Mouse (Mus musculus) spleen, adult 18-20 months (tissue): ENCODE data around the gene Acp5.
"Not testable (repeated sequence)": the region's sequence is repeated elsewhere in the genome, so short reads cannot be mapped to it uniquely, and the experiment has no call there.

Experiments used
- DNase-seq, 2 experiments: peaks; one replicate each; pipeline ENCODE4 v3.0.0; 2022; ENCODE audit warnings: mixed read lengths in 2 of 2

Acp5 gene

GRCm38 (mm10) chr9:22135644-22136390, at the start of gene Acp5:
TSS of gene Acp5 (minus strand) at chr9:22135711.
- no peak for DNase-seq

- DNase-seq: no peak
Observed at GRCm38 (mm10) chr9:22172318-22172717, 36.8 kb upstream of the Acp5 start.

- no peak for DNase-seq
Observed at GRCm38 (mm10) chr9:22169327-22169726, 33.8 kb upstream of the Acp5 start.

GRCm38 (mm10) chr9:22167751-22168150, 32.2 kb upstream of the Acp5 start:
- DNase-seq: no peak

- no peak for DNase-seq
Observed at GRCm38 (mm10) chr9:22166686-22167085, 31.2 kb upstream of the Acp5 start.

GRCm38 (mm10) chr9:22165964-22166363, 30.5 kb upstream of the Acp5 start:
- no peak for DNase-seq

- no peak for DNase-seq
Observed at GRCm38 (mm10) chr9:22164711-22165668, 29.5 kb upstream of the Acp5 start.

GRCm38 (mm10) chr9:22162912-22163311, 27.4 kb upstream of the Acp5 start:
- DNase-seq: no peak

GRCm38 (mm10) chr9:22162305-22162704, 26.8 kb upstream of the Acp5 start:
- no peak for DNase-seq

GRCm38 (mm10) chr9:22161299-22161698, 25.8 kb upstream of the Acp5 start:
- DNase-seq: no peak

- DNase-seq: no peak
Observed at GRCm38 (mm10) chr9:22157516-22158265, 22.2 kb upstream of the Acp5 start.

- peak; percentile 96 to 99 for DNase-seq
Observed at GRCm38 (mm10) chr9:22156497-22157245, 21.2 kb upstream of the Acp5 start, which contains the start of gene Pigyl. TSS of gene Pigyl (plus strand) at chr9:22156846.

- peak; percentile 45 to 72 for DNase-seq
Observed at GRCm38 (mm10) chr9:22155614-22156013, 20.1 kb upstream of the Acp5 start.

GRCm38 (mm10) chr9:22153810-22154209, 18.3 kb upstream of the Acp5 start:
- DNase-seq: no peak

- no peak for DNase-seq
Observed at GRCm38 (mm10) chr9:22150946-22151345, 15.4 kb upstream of the Acp5 start.

GRCm38 (mm10) chr9:22150249-22150693, 14.8 kb upstream of the Acp5 start:
- not testable (repeated sequence) for DNase-seq

GRCm38 (mm10) chr9:22149426-22150248, 14.1 kb upstream of the Acp5 start:
- no peak for DNase-seq

- DNase-seq: no peak
Observed at GRCm38 (mm10) chr9:22144304-22144965, 8.9 kb upstream of the Acp5 start.

GRCm38 (mm10) chr9:22143108-22144037, 7.9 kb upstream of the Acp5 start:
- peak; percentile 78 to 91 for DNase-seq
